Mouse (Mus musculus) forebrain, embryonic 15.5 days (tissue): Measurements from ENCODE around the gene Arfgef3. TPM values are rescaled to one million over a fixed set of nuclear protein-coding genes. Genes with fewer than 3 reads are reported as not detected.

ENCODE experiments used
- ATAC-seq: fragments of 200-750 bp; cut with Nextera tagmentation; replicated peaks from 2 replicates; pipeline ENCODE4 v1.8.0; 2017; ENCODE audit warnings: mild to moderate bottlenecking, moderate TSS enrichment, moderate library complexity
- H3K27ac ChIP-seq: fragments of 300-500 bp; sonication (generic); replicated peaks from 2 replicates; pipeline ENCODE4 v1.5.1; 2015; ENCODE audit warnings: mild to moderate bottlenecking, inconsistent platforms
- H3K27me3 ChIP-seq: fragments of 300-500 bp; sonication (generic); 2 replicates; pipeline ENCODE4 v1.6.1; 2015; ENCODE audit warnings: inconsistent platforms
- H3K36me3 ChIP-seq: fragments of 300-500 bp; sonication (generic); 2 replicates; pipeline ENCODE4 v1.6.1; 2015; ENCODE audit warnings: mild to moderate bottlenecking, inconsistent platforms
- H3K4me1 ChIP-seq: fragments of 300-500 bp; sonication (generic); 2 replicates; pipeline ENCODE4 v1.6.1; 2015; ENCODE audit warnings: inconsistent platforms
- H3K4me2 ChIP-seq: fragments of 300-500 bp; sonication (generic); replicated peaks from 2 replicates; pipeline ENCODE4 v1.6.1; 2015; ENCODE audit warnings: mild to moderate bottlenecking, inconsistent platforms
- H3K4me3 ChIP-seq: fragments of 300-500 bp; sonication (generic); 2 replicates; pipeline ENCODE4 v1.5.1; 2015; ENCODE audit warnings: mild to moderate bottlenecking, inconsistent platforms
- H3K9ac ChIP-seq: fragments of 300-500 bp; sonication (generic); replicated peaks from 2 replicates; pipeline ENCODE4 v1.6.1; 2015; ENCODE audit warnings: mild to moderate bottlenecking, inconsistent platforms
- H3K9me3 ChIP-seq: fragments of 300-500 bp; sonication (generic); 2 replicates; pipeline ENCODE4 v1.6.1; 2016; ENCODE audit warnings: inconsistent platforms
- WGBS: fragments of 180-500 bp; shearing (Covaris S2); methylation state at CpG from one replicate; pipeline ENCODE4 v1.1.7; 2015; ENCODE audit warnings: mixed read lengths; 5-methylcytosine and 5-hydroxymethylcytosine counted together
- polyA plus RNA-seq: library from polyadenylated mRNA; unstranded; fragments of >200 nt; fragmentation: Nextera tagmentation; extraction: Ambion mirVana; gene quantifications from 2 replicates; pipeline ENCODE4 v1.2.1, GENCODE M21; 2015

Arfgef3 gene
- polyA plus RNA-seq, 1 experiment from 2014 or later: 5.0 TPM

DNA sequence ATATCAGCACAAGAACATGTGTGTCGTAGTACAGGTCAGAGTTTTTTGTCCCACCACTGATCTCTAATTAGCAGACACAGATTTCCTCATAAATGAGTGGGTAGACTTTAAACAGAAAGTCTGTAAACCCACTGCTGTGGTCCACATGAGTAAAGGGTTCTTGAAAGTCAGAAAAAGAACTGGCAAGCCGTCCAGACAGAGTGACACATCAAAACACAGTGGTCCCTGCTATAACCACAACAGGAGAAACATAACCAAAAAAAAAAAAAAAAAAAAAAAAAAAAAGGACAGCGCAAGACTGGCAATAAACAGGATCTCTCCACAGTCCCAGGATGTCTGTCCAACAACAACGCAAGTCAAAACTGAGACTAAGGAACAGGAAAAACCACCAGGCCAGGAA, 64.9 kb downstream of the Arfgef3 start:
- Histone ChIP-seq H3K27me3 (no peaks in the 10 kb centered on the region), H3K4me1 (no peaks in the 10 kb centered on the region), H3K27ac (no peak overlapping the region), H3K4me2 (no peak overlapping the region), H3K9ac (no peak overlapping the region), H3K4me3 (no peak overlapping the region), H3K36me3 (peaks cover 9% of the 10 kb centered on the region; the same call in 1 of the 2 replicates), H3K9me3 (no peaks in the 10 kb centered on the region)
- 84% methylated on average over 4 of the region's 4 CpGs for WGBS
- no peak for ATAC-seq

DNA sequence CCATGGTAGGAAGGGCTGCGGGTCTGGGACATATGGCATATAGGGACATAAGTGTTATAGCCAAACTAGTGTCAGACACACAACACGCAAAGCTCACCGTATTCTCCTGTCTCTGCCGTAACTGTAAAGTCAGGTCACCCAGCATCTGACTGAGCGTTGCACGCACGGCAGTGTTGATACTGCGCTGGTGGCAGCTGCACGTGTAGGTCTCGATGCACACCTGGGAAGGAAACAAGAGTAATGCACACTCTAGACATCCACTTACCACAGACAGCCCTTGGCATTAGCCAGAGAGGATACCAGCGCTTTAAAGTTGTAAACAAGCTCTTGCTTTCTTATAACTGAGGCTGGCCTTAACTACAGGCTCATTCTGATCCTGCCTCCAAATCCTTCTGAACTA, 79.0 kb downstream of the Arfgef3 start:
- H3K4me3 ChIP-seq: no peak overlapping the region
- H3K4me2 ChIP-seq: no peak overlapping the region
- H3K27ac ChIP-seq: no peak overlapping the region
- no peak overlapping the region for H3K9ac ChIP-seq
- H3K9me3 ChIP-seq: no peaks in the 10 kb centered on the region
- H3K36me3 ChIP-seq: peaks cover 5% of the 10 kb centered on the region
- no peak for ATAC-seq
- 94% methylated on average over 11 of the region's 11 CpGs for WGBS
- H3K27me3 ChIP-seq: no peaks in the 10 kb centered on the region
- no peaks in the 10 kb centered on the region for H3K4me1 ChIP-seq

DNA sequence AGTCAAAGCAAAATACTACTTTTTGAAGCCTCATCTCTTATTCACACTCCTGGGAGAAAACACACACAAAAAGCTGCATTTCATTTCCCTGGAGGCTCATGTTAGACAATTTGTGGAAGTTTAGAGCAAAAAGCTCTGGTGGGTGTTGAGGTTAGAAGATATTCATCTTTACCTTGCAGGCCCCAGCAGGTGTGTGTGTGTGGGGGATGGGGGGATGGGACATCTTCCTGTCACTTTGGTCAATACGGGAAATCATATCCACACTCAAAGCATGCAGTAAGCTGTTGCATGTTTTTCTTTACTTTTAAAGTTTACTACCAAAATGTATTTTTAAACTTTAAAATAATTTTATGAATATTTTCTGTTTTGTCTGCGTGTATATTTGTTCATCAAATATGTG, 79.7 kb downstream of the Arfgef3 start:
- Histone ChIP-seq H3K36me3 (peaks cover 12% of the 10 kb centered on the region), H3K27ac (no peak overlapping the region), H3K9me3 (no peaks in the 10 kb centered on the region), H3K9ac (no peak overlapping the region), H3K4me2 (no peak overlapping the region), H3K4me3 (no peak overlapping the region), H3K4me1 (no peaks in the 10 kb centered on the region), H3K27me3 (no peaks in the 10 kb centered on the region)
- ATAC-seq: no peak
- WGBS: 89% methylated on average over 2 of the region's 2 CpGs

DNA sequence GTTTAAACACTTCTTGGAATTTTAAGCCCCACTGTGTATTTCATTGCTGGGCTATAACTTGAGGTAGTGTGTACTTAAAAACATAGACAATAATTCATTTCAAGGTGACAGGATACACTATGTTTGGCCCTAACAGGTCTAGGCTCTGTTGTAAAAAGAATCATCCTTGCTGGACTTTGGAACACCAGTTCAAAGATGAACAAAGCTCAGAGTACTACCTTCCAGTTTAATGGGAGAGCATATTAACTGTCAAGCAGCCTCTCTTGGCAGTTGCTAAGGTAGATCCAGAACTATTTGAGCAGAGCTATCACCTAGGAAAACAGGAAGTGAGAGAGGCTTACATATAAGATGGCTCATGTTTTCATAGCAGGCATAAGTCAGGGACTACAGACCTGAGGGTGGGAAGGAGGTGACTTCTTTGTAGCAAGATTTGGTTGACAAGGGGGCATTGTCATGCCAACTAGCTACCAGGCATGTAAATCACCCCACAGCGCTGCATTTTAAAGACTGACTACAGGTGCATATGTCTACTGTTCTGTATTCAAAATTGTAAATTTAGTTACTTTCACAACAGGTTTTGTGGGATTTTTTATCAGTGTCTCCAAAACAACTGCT, 82.0 kb downstream of the Arfgef3 start:
- H3K9me3 ChIP-seq: no peaks in the 10 kb centered on the region
- H3K27me3 ChIP-seq: no peaks in the 10 kb centered on the region
- H3K4me1 ChIP-seq: no peaks in the 10 kb centered on the region
- 79% methylated on average over 1 of the region's 1 CpGs for WGBS
- H3K36me3 ChIP-seq: peaks cover 17% of the 10 kb centered on the region
- H3K4me3 ChIP-seq: no peak overlapping the region
- H3K27ac ChIP-seq: no peak overlapping the region
- no peak overlapping the region for H3K9ac ChIP-seq
- no peak overlapping the region for H3K4me2 ChIP-seq
- ATAC-seq: no peak

DNA sequence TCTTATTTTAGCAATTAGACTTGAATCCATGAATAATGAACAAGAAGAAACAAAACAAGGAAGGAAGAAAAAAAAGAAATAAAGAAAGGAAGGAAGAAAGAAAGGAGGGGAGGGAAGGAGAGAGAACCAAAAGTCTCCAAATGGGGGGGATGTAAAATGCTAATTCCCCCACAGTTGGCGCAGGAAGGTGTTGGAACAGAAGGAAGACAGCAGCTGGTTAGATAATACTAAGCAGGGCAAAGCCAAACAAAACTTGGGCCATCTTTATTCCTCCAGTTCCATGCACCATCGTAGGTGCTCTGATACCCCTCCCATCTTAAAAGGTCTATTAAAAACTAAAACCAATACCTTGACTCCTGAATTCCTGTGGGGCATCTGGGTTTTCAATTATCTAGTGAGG, 82.8 kb downstream of the Arfgef3 start:
- Histone ChIP-seq H3K4me3 (no peak overlapping the region), H3K9ac (no peak overlapping the region), H3K4me2 (no peak overlapping the region), H3K36me3 (peaks cover 17% of the 10 kb centered on the region), H3K4me1 (no peaks in the 10 kb centered on the region), H3K27me3 (no peaks in the 10 kb centered on the region), H3K27ac (no peak overlapping the region), H3K9me3 (no peaks in the 10 kb centered on the region)
- 63% methylated on average over 2 of the region's 2 CpGs for WGBS
- ATAC-seq: peak; percentile 79

DNA sequence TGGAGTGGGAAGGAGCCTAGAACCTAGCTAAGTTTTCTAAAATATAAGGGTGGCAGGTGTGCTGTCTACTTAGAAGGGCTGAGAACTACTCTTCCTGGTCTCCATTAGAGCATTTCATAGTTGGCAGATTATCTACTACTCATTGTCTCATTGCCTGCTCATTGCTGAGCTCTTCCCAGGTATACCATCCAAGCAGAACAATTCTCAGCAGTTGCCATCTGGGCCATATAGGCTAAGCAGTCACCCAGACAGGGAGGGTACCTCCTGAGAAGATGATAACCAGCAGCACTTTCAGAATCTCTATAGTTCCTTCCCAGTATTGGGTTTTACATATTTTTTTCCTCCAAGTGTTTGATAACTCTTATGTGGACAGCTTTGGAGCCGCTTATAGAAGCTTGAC, 86.2 kb downstream of the Arfgef3 start:
- Histone ChIP-seq H3K27ac (no peak overlapping the region), H3K9me3 (no peaks in the 10 kb centered on the region), H3K36me3 (peaks cover 19% of the 10 kb centered on the region), H3K4me2 (no peak overlapping the region), H3K27me3 (no peaks in the 10 kb centered on the region), H3K9ac (no peak overlapping the region), H3K4me3 (no peak overlapping the region), H3K4me1 (no peaks in the 10 kb centered on the region)
- ATAC-seq: no peak
- WGBS: 98% methylated on average over 1 of the region's 1 CpGs

DNA sequence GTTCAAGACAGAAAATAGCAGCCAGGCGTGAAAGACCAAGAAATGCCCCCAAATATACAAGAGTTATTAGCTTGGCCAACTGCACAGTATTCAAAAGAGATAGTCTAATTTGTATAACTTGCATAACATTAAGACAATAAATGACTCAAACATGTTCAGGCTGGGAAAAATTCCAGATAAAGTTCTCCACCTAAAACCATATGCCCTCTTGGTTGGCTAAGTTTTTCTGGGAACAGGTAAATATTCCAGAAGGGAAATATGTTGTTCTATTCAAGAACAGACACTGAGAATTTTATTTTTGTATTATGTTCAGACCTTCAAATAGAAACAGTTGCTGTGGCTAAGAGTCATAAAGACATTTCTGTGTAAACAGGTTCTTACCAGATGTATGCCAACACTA, 96.7 kb downstream of the Arfgef3 start:
- Histone ChIP-seq H3K4me2 (no peak overlapping the region), H3K4me1 (no peaks in the 10 kb centered on the region), H3K27me3 (no peaks in the 10 kb centered on the region), H3K36me3 (peaks cover 8% of the 10 kb centered on the region; the same call in 1 of the 2 replicates), H3K9me3 (no peaks in the 10 kb centered on the region), H3K9ac (no peak overlapping the region), H3K4me3 (no peak overlapping the region), H3K27ac (no peak overlapping the region)
- no peak for ATAC-seq
- 89% methylated on average over 1 of the region's 1 CpGs for WGBS

DNA sequence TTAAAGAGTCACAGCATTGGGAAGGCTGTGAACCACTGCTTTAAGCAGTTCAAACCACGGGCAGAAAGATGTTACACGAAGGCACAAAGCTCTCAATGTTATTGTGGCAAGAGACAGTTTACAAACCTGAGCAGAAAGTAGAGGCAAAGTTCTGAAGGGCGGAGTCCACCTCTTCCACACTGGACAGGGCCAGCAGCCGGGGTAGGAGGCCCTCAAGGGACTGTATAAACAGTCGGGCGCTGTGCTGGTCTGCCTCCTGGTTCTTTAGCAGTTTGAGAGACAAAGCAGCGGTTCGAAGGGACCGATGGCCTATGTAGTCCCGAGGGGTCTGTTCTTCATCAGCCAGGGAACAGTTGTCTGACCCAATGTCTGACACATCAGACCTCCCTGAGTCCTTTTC, 97.7 kb downstream of the Arfgef3 start:
- Histone ChIP-seq H3K9ac (no peak overlapping the region), H3K36me3 (peaks cover 8% of the 10 kb centered on the region; the same call in 1 of the 2 replicates), H3K27ac (no peak overlapping the region), H3K27me3 (no peaks in the 10 kb centered on the region), H3K4me2 (no peak overlapping the region), H3K4me3 (no peak overlapping the region), H3K4me1 (no peaks in the 10 kb centered on the region), H3K9me3 (no peaks in the 10 kb centered on the region)
- whole genome bisulfite sequencing: 93% methylated on average over 10 of the region's 10 CpGs
- no peak for ATAC-seq

DNA sequence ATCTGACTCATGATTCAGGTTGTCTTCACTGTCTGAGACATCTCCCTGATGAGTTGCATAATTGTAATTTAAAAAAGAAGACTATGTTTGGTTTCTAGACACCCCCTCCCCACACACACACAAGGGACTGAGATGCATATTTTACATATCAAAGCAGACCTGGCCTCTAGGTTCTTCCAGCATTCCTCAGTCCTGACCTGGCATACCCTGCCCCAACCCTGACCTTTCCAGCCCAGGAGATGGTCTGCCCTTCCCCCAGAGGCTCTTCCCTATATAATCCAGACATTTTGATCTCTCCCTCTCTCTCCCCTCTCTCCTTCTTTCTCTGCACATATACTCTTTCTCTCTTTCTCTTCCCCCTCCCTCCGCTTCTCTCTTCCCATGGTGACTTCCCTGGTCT, 99.4 kb downstream of the Arfgef3 start:
- Histone ChIP-seq H3K27ac (no peak overlapping the region), H3K36me3 (peaks cover 8% of the 10 kb centered on the region; the same call in 1 of the 2 replicates), H3K9ac (no peak overlapping the region), H3K27me3 (no peaks in the 10 kb centered on the region), H3K4me2 (no peak overlapping the region), H3K4me3 (no peak overlapping the region), H3K4me1 (no peaks in the 10 kb centered on the region), H3K9me3 (no peaks in the 10 kb centered on the region)
- no peak for ATAC-seq
- WGBS: 96% methylated on average over 1 of the region's 1 CpGs

DNA sequence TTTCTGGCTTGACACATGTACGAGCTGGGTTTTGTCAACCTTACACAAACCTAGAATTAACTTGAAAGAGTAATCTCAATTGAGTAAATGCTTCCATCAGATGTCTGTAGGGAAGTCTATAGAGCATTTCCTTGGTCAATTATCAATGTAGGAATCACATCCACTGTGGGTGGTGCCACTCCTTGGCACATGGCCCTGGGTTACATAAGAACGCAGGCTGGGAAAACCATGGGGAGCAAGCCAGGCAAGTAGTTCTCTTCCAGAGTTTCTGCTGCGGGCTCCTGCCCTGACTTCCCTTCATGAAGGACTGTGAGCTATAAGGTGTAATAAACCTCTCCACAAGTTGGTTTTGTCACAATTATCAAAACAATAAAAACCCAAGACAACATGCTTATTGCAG, 100.2 kb downstream of the Arfgef3 start:
- no peak overlapping the region for H3K4me3 ChIP-seq
- ATAC-seq: no peak
- no peaks in the 10 kb centered on the region for H3K27me3 ChIP-seq
- 85% methylated on average over 3 of the region's 3 CpGs for WGBS
- H3K36me3 ChIP-seq: peaks cover 8% of the 10 kb centered on the region; the same call in 1 of the 2 replicates
- no peak overlapping the region for H3K4me2 ChIP-seq
- H3K9me3 ChIP-seq: no peaks in the 10 kb centered on the region
- H3K9ac ChIP-seq: no peak overlapping the region
- H3K4me1 ChIP-seq: no peaks in the 10 kb centered on the region
- no peak overlapping the region for H3K27ac ChIP-seq

DNA sequence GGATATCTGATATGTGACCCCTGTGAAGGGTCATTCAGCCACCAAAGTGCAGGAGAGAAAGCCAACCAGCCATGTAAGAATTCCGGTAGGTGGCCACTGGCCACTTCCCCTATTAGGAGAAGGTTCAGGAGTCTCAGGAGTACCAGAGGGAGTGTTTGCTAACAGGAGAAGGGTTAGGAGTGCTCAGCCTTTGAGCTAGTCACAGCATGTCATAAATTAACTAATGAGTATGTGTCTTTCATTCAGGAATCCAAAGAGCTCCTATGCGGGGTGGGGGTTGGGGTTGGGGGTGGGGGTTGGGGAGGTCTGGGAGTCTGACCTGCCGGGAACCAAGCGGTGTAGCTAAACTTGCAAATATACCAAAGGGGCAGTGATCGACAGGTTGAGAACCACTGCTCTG, 100.9 kb downstream of the Arfgef3 start:
- Histone ChIP-seq H3K27me3 (no peaks in the 10 kb centered on the region), H3K4me2 (no peak overlapping the region), H3K4me1 (no peaks in the 10 kb centered on the region), H3K27ac (no peak overlapping the region), H3K36me3 (peaks cover 8% of the 10 kb centered on the region; the same call in 1 of the 2 replicates), H3K9ac (no peak overlapping the region), H3K9me3 (no peaks in the 10 kb centered on the region), H3K4me3 (no peak overlapping the region)
- WGBS: 79% methylated on average over 5 of the region's 5 CpGs
- no peak for ATAC-seq

DNA sequence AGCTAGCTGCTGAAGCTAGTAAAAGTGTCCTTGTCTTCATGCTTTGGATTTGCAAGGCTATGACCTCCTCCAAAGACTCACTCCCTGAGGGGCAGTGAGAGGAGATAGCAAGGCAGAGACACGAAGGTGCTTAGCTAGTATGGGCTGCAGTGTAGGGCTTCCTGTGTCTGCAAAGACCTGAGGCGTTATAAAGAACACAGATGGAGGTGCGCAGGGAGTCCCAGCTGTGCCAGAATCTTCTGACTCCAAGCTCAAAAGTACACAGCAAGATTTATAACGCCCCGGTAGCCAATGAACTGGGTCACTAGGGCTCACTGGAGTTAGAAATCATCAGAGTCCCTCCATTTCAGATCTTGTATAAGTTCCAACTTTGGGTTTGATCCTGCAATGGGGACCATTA, 103.2 kb downstream of the Arfgef3 start:
- no peak overlapping the region for H3K4me3 ChIP-seq
- no peak overlapping the region for H3K4me2 ChIP-seq
- ATAC-seq: no peak
- H3K9ac ChIP-seq: no peak overlapping the region
- peaks cover 2% of the 10 kb centered on the region; the same call in 1 of the 2 replicates for H3K36me3 ChIP-seq
- no peaks in the 10 kb centered on the region for H3K4me1 ChIP-seq
- WGBS: 88% methylated on average over 5 of the region's 5 CpGs
- no peaks in the 10 kb centered on the region for H3K9me3 ChIP-seq
- no peak overlapping the region for H3K27ac ChIP-seq
- H3K27me3 ChIP-seq: no peaks in the 10 kb centered on the region

DNA sequence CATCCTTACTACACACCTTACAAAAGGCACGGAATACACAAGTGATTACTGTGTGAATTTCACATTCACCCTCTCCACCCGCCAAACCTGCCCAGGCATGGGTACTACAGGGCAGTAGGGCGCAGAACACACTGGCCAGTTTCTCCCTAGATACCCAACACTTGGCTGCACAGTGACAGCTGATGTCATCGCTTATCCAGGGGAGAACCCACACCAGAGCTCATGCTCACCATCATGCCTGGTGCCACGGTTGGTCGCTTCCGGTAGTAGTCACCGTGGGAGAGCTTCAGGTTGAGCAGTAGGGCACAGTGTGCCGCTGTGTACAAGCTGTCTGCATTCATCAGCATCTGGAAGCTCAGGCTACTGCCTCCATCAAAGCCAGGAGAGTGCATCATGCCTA, 108.3 kb downstream of the Arfgef3 start:
- Histone ChIP-seq H3K9me3 (no peaks in the 10 kb centered on the region), H3K4me1 (no peaks in the 10 kb centered on the region), H3K4me2 (no peak overlapping the region), H3K27me3 (no peaks in the 10 kb centered on the region), H3K4me3 (no peak overlapping the region), H3K9ac (no peak overlapping the region), H3K27ac (no peak overlapping the region), H3K36me3 (no peaks in the 10 kb centered on the region)
- ATAC-seq: 0 out of 2 replicates have a peak, but pooled peaks have one; percentile 23
- 89% methylated on average over 9 of the region's 9 CpGs for WGBS
